Mouse (Mus musculus) c-Kit-positive CD71-positive TER-119-negative erythroid progenitor cells, embryonic 14.5 days (primary cell): ENCODE results near the gene Qsox1.

Experiments used
- DNase-seq: peaks from one replicate; pipeline ENCODE4 v3.0.0-alpha.2; 2013; ENCODE audit warnings: low read depth

Gene Qsox1

GRCm38 (mm10) chr1:155747011-155747410 lies 65.7 kb downstream of the Qsox1 start:
- no peak for DNase-seq

GRCm38 (mm10) chr1:155742411-155743363 lies 70.0 kb downstream of the Qsox1 start:
- DNase-seq: no peak

- DNase-seq: no peak
Observed at GRCm38 (mm10) chr1:155741988-155742387, 70.7 kb downstream of the Qsox1 start.

GRCm38 (mm10) chr1:155741378-155741945 lies 71.2 kb downstream of the Qsox1 start:
- no peak for DNase-seq

- no peak for DNase-seq
Observed at GRCm38 (mm10) chr1:155740622-155741377, 71.9 kb downstream of the Qsox1 start.

GRCm38 (mm10) chr1:155737809-155738383 lies 74.8 kb downstream of the Qsox1 start:
- DNase-seq: no peak

- DNase-seq: no peak
Observed at GRCm38 (mm10) chr1:155737017-155737808, 75.5 kb downstream of the Qsox1 start.

GRCm38 (mm10) chr1:155736096-155736825 lies 76.4 kb downstream of the Qsox1 start:
- no peak for DNase-seq

- DNase-seq: no peak
Observed at GRCm38 (mm10) chr1:155731156-155731555, 81.5 kb downstream of the Qsox1 start.

- DNase-seq: no peak
Observed at GRCm38 (mm10) chr1:155729113-155729795, 83.4 kb downstream of the Qsox1 start.

- no peak for DNase-seq
Observed at GRCm38 (mm10) chr1:155727830-155728229, 84.9 kb downstream of the Qsox1 start.
